Mouse (Mus musculus) urinary bladder, postnatal 4 days (tissue): Measurements from ENCODE around the gene Arih1.

Experiments
- DNase-seq, 2 experiments: peaks; one replicate each; pipeline ENCODE4 v3.0.0; 2021 to 2022; ENCODE audit warnings: low spot score in 2 of 2

Gene Arih1

DNA sequence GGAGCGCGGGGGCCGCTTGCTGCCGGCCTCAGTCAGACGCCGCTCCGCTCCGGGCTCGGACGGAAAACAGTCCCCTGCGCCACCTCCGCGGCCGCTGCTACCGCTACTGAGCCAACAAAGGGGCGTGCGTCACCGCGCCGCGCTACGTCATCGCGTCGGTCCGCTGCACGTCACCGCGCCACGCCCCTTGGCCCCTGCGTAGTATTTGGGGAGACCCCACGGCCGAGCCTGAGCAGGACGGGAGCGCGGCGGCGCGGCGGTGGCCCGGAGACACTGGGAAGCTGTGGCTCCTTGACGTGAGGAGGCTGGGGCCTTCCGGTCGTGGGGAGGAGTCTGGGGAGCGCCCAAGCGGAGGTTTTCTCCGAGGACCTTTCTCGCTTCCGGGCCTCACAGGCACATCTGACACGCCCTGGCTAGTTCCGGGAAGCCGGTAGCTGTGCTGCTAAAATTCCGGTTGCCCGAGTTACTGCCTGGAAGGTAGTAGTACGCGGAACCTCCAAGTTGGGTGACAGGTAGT is at the start of gene Arih1:
Gene Arih1, minus strand, starts transcription at position 70 of the 517 bp plus-strand sequence.
- DNase-seq: peak; percentile 98 to 99

DNA sequence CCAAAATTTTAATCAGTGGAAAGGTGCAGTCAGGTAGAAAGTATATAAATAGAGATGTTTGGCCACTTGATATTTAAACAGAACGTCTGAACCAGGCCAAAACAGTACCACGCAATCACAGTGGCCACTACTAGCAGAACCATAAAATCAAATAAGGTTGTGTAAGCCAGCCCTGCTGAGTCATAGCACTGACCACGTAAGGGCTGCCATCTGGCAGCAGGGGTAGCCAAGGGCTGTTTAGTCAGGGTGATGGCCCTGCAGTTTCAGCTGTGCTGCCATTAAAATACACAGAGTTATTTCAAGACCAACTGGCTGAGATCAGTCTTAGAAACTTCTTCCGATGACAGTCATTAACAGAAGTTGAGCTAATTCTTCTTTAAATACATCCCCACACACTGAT is 47.5 kb upstream of the Arih1 start:
- no peak for DNase-seq

DNA sequence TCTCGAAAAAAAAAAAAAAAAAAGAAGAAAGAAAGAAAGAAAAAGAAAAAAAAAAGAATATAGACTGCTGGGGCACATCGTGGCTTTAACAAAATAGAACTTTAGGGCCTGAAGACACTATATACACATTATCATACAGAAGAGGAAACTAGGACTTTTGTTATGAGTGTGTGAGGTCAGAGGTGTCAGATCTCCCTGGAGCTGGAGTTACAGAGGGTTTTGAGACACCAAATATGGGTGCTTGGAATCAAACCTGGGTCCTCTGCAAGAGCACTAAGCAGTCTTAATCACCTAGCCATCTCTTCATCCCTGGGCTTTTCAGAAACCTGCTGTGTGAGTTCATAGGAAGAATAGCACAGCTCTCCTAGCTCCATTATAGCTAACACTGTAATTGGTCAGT is 47.0 kb upstream of the Arih1 start:
- DNase-seq: no peak

GRCm38 (mm10) chr9:59531645-59532044 is 45.2 kb upstream of the Arih1 start:
- DNase-seq: no peak

GRCm38 (mm10) chr9:59528274-59528673 is 41.9 kb upstream of the Arih1 start:
- DNase-seq: no peak

DNA sequence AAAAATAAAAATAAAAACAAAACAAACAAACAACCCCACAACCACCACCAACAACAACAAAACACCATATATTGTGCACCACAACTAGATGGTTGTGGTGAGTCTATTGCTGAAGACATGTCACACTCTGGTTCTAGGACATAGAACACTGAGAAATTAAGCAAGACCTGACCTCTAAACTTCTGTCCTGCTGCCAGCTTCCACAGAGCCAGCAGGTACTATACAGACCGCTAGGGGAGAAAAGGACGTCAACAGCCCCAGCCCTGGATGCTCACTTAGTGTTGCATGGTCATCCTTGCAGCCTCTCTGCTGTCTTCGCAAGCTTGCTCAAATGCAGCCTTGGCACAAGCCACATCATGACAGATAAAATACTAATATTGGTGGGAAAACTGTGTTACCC is 41.2 kb upstream of the Arih1 start:
- no peak for DNase-seq

- DNase-seq: no peak
Observed at GRCm38 (mm10) chr9:59526727-59527126, 40.3 kb upstream of the Arih1 start.

DNA sequence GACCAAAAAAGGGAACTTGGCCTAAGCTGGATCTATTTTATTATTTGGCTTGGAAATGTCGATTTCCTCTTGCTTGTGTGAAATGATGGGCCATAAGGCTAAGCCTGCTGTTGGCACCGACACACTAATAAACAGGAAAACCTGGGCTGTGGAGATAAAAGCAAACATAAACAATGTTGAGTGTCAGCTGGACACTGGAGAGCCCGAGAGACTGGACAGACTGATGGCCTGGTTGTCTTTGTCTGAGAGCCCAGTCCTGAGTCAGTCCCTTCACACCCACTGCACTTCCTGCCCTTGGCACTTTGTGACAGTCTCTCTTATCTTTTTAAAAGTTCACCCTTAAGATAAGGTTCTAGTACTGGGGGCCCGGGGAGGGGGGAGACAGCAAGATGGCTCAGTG is 36.5 kb upstream of the Arih1 start:
- no peak for DNase-seq

DNA sequence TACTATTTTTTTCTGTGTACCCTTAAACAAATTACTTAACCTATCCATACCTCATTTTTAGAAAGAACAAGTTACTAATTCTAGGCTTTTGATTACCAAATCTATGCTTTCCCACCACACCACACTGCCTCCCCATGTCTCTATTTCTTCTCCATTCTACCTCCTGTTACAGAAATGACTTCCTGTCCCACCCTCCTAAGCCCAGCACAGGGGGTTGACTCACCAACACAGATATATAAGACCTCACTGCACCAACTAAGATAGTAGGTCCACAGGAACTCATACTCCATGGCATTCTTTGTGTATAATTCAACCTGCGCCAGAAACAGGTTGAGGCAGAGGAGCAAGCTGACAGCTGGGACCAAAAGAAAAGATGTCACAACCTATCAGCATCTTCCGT is 33.0 kb upstream of the Arih1 start:
- no peak for DNase-seq

GRCm38 (mm10) chr9:59518976-59519375 is 32.6 kb upstream of the Arih1 start:
- DNase-seq: peak in 1 of 2 experiments; percentile 63

DNA sequence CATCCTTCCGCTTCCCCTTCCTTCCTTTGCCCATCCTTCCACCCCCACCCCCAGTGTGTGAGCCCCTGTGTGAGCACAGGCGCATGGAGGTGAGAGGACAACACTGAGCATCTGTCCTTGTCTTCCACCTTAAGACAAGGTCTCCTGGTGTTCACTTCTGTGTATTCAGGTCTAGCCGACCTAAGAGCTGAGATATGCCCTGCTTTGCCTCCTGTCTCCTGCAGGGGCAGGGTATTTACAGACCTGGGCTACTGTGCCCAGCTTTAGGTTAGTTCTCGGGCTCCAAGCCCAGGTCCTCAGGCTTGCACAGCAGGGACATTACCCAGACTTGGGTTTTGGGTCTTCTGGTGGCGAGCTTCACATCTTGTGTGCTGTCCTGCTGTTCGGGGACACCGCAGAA is 30.7 kb upstream of the Arih1 start:
- DNase-seq: no peak

GRCm38 (mm10) chr9:59515069-59515468 is 28.7 kb upstream of the Arih1 start:
- no peak for DNase-seq

GRCm38 (mm10) chr9:59512381-59512780 is 26.0 kb upstream of the Arih1 start:
- no peak for DNase-seq

DNA sequence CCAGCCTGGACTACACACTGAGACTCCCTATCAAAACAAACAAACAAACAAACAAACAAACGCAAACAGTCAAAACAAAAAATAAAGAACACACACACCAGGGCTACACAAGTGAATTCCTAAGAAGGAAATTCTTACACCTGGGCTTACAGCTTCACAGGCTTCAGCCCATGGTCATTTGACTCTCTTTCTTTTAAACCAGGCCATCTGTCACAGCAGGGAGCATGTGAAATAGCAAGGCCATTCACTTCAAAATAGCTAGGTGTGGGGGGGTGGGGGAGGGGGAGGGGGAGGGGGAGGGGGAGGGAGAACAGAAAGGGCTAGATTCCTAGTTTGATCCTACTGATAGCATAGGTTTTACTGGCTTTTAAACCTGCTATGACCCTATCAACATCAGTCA is 21.7 kb upstream of the Arih1 start:
- DNase-seq: no peak

GRCm38 (mm10) chr9:59487331-59487730 is 913 bp upstream of the Arih1 start:
- no peak for DNase-seq

GRCm38 (mm10) chr9:59486076-59486518 is 321 bp downstream of the Arih1 start:
- peak in 1 of 2 experiments; percentile 60 for DNase-seq

DNA sequence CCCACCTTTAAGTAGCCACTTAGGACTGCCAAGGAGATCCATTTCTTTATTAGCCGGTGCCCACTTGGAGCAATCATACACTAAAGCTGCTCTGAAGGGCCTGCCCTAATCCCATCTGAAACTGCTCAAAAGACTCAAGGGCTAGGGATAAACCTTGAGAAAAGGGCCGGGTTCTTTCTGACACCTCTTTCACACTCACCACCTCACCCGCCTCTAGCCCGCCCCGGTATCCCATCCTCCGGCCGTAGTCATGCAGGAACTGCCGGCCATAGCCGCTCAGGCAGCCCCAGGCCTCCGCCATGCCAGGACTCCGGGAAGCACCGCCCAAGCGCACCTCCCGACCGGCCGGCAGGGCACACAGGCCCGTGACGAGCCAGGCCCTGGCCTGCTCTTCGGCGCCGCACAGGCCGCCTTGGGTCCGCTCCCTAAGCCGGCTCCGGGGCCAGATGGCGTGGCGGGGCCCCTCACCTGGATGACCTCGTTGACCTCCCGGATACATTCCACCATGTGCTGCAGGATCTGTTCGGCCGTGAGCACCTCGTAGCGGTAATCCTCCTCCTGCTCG is 825 bp downstream of the Arih1 start:
- DNase-seq: peak; percentile 65 to 67

- no peak for DNase-seq
Observed at GRCm38 (mm10) chr9:59484760-59485159, 1.7 kb downstream of the Arih1 start.

- no peak for DNase-seq
Observed at GRCm38 (mm10) chr9:59482419-59482818, 4.0 kb downstream of the Arih1 start.

- DNase-seq: no peak
Observed at GRCm38 (mm10) chr9:59476617-59477016, 9.8 kb downstream of the Arih1 start.

- no peak for DNase-seq
Observed at GRCm38 (mm10) chr9:59474838-59475237, 11.6 kb downstream of the Arih1 start.

DNA sequence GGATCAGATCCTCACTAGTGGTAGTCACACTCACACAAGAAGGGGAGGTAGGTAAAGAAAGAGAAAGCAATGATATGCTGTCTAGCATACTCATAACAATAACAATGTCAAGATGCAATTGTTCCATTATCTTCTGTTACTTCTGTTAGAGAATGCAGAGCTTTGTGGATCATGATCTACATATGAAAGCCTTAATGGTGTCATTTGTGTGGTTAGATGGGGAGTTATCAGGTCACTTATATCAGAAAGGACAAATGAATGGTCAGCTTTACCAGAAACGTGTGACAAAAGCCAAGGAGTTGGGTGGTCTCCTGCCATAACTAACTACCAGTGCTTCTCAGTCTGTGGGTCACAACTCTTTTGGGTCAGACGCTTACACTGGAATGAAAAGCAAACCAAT is 13.2 kb downstream of the Arih1 start:
- DNase-seq: no peak

DNA sequence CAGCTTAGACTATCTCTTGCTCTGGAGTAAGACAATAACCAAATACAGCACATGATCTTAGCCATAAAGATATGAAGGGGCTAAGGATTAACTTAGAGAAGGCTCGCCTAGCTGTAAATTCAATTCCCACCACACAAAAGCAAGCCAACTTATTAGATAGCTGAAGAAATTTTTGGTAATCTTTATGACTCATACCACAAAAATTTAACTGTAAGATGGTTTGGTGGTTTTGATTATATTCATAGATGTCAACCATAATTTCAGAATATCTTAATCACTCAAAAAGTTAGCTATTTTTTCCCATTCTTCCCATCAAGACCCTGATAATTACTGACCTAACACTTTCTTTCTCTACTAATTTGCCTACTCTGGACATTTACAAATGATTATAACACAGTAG is 17.0 kb downstream of the Arih1 start:
- DNase-seq: no peak

DNA sequence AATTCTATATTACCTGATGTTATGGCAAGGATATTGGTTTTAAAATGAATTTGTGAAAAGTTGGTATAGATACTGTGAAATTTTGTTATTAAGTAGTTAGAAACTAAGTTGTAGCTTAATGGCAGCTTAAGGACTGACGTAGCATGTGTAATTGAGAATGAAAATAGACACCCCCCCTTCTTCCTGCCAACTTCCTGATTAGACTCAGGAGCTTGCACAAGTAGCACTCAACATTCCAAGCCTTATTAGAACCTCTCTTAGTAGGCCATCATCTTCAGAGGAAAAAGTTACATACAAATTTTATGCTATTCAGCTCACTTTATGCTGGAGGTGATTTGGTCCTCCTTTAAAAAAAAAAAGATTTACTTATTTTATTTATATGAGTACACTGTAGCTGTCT is 22.1 kb downstream of the Arih1 start:
- no peak for DNase-seq
